In genomic region chr3:121369517-121369916, GRCm38 (mm10) we compare ENCODE assay signal across 9 mouse cellular contexts. TPM values are rescaled to one million over a fixed set of nuclear protein-coding genes. Genes with fewer than 3 reads are reported as not detected.
DNase-seq lines count a peak whose midpoint lies in the region; ATAC-seq and TF ChIP-seq lines count a peak whose summit lies in the region.
"Had no signal": no experiment of that assay in that cellular context is flagged by ENCODE, and none has a peak within 500 bp of the region (broad histone marks: within the 10 kb centered on the region; RNA-seq: fewer than 3 reads in every experiment).

No protein-coding gene starts in this region.

- H3K9ac ChIP-seq in intestine, postnatal 0 days (ENCODE audit: low read depth, low read length): no peak overlapping the region
- no peak overlapping the region for H3K9ac ChIP-seq in forebrain, embryonic 16.5 days (replicated peaks; ENCODE audit: low read depth, low read length)
- H3K9ac ChIP-seq: embryonic facial prominence, embryonic 15.5 days had no signal

- no peaks in the 10 kb centered on the region for H3K36me3 ChIP-seq in intestine, postnatal 0 days (ENCODE audit: control insufficient read depth, insufficient read depth)
- no peaks in the 10 kb centered on the region for H3K36me3 ChIP-seq in forebrain, embryonic 16.5 days (ENCODE audit: control insufficient read depth, insufficient read depth)
- H3K36me3 ChIP-seq: embryonic facial prominence, embryonic 15.5 days had no signal

- H3K4me3 ChIP-seq in gastrocnemius, adult 2 months: no peak overlapping the region; the same call in 1 of the 2 replicates
- no peak overlapping the region for H3K4me3 ChIP-seq in intestine, postnatal 0 days (ENCODE audit: low read depth, low read length)
- H3K4me3 ChIP-seq in forebrain, embryonic 16.5 days (replicated peaks; ENCODE audit: low read length): no peak overlapping the region
- H3K4me3 ChIP-seq: embryonic facial prominence, embryonic 15.5 days had no signal

- peak overlapping the region; percentile 79 for H3K27ac ChIP-seq in gastrocnemius, adult 2 months
- no peak overlapping the region for H3K27ac ChIP-seq in intestine, postnatal 0 days (ENCODE audit: low read depth, low read length)
- no peak overlapping the region for H3K27ac ChIP-seq in forebrain, embryonic 16.5 days (ENCODE audit: low read length)
- H3K27ac ChIP-seq: embryonic facial prominence, embryonic 15.5 days had no signal

- H3K4me1 ChIP-seq in intestine, postnatal 0 days (replicated peaks; ENCODE audit: control insufficient read depth, insufficient read depth, low read length): no peaks in the 10 kb centered on the region
- H3K4me1 ChIP-seq in forebrain, embryonic 16.5 days (replicated peaks; ENCODE audit: control insufficient read depth, insufficient read depth, low read length): peaks cover 11% of the 10 kb centered on the region; the same call in 1 of the 2 replicates

- no peak for TF ChIP-seq CTCF in gastrocnemius, adult 2 months (IDR thresholded peaks at IDR 0.05)
- no peak for TF ChIP-seq CTCF in intestine, postnatal 0 days (IDR thresholded peaks at IDR 0.05; ENCODE audit: low read depth)

- peak; percentile 77 for ATAC-seq in CD4-positive, CD25-positive, alpha-beta regulatory T cell, adult 4 months
- ATAC-seq in intestine, postnatal 0 days: 0 out of 2 replicates have a peak, but pooled peaks have one; percentile 22
- peak; percentile 91 for ATAC-seq in monocyte, adult 5-6 weeks (replicated peaks; ENCODE audit: insufficient number of reproducible peaks, low FRiP score, low TSS enrichment, poor library complexity, severe bottlenecking)
- ATAC-seq in forebrain, embryonic 16.5 days: no peak

- 84% methylated on average over 6 of the region's 6 CpGs for WGBS in intestine, postnatal 0 days
- 89% methylated on average over 6 of the region's 6 CpGs for WGBS in forebrain, embryonic 16.5 days

- no peaks in the 10 kb centered on the region for H3K27me3 ChIP-seq in intestine, postnatal 0 days (replicated peaks; ENCODE audit: control insufficient read depth, insufficient read depth, low read length)
- H3K27me3 ChIP-seq in forebrain, embryonic 16.5 days (replicated peaks; ENCODE audit: control insufficient read depth, insufficient read depth, low read length): no peaks in the 10 kb centered on the region
- H3K27me3 ChIP-seq: embryonic facial prominence, embryonic 15.5 days had no signal

- no peak overlapping the region for H3K4me2 ChIP-seq in intestine, postnatal 0 days (replicated peaks; ENCODE audit: low read depth)
- no peak overlapping the region for H3K4me2 ChIP-seq in forebrain, embryonic 16.5 days (ENCODE audit: low read length)
- H3K4me2 ChIP-seq: embryonic facial prominence, embryonic 15.5 days had no signal

- H3K9me3 ChIP-seq in intestine, postnatal 0 days (ENCODE audit: control insufficient read depth): no peaks in the 10 kb centered on the region
- H3K9me3 ChIP-seq in forebrain, embryonic 16.5 days (ENCODE audit: control insufficient read depth, low read length): peaks cover 3% of the 10 kb centered on the region
- H3K9me3 ChIP-seq: embryonic facial prominence, embryonic 15.5 days had no signal

- no peak for DNase-seq in gastrocnemius, adult 2 months
- DNase-seq in gastrocnemius, postnatal 36 days: no peak
- DNase-seq in layer of hippocampus, postnatal 10 days (ENCODE audit: low spot score in 2 of 2): no peak
- no peak for DNase-seq in gastrocnemius, adult 8-10 months (ENCODE audit: low spot score in 2 of 2)

- intact Hi-C loops in gastrocnemius, adult 2 months (cut with DNase I): no loop called here
- intact Hi-C loops in gastrocnemius, postnatal 36 days (cut with DNase I): no loop called here

RNA-seq across cellular contexts. Expression of gene Cnn3, which starts 56.8 kb away (rescaled TPM):
- total RNA-seq in gastrocnemius, adult 2 months (2021): 10 to 100 TPM; 16.5 to 28.2 TPM
- total RNA-seq in gastrocnemius, postnatal 36 days (2021): 10 to 100 TPM; 19.5 to 22.7 TPM
- polyA plus RNA-seq in CD4-positive, CD25-positive, alpha-beta regulatory T cell, adult 4 months (2017; shearing (Covaris generic)): 1 to 10 TPM; 8.8 to 9.7 TPM
- 132 and 135 TPM in 2 replicates for polyA plus RNA-seq in intestine, postnatal 0 days (2015; fragmentation: Nextera tagmentation; extraction: Ambion mirVana)
- 5.2 to 37.7 TPM (median 7.7 TPM) in 3 replicates for total RNA-seq in monocyte, adult 5-6 weeks (2017)
- 100 to 1,000 TPM; 128 to 134 TPM for total RNA-seq in layer of hippocampus, postnatal 10 days (2021)
- 10 to 100 TPM in 3 of 4 experiments, 1 to 10 TPM in 1; 8.6 to 14.3 (median 11.1) TPM for total RNA-seq in gastrocnemius, adult 8-10 months (2022)
- polyA plus RNA-seq in forebrain, embryonic 16.5 days (2015; fragmentation: Nextera tagmentation; extraction: Ambion mirVana): 554 and 700 TPM in 2 replicates
